Mouse (Mus musculus) ES-Bruce4 (cell line): ENCODE data around the gene Elovl6. TPM values are rescaled to one million over a fixed set of nuclear protein-coding genes. Genes with fewer than 3 reads are reported as not detected.

Experiments
- H3K27ac ChIP-seq: 2 replicates; pipeline ENCODE4 v1.5.1; 2012; ENCODE audit warnings: low read length, inconsistent platforms; ENCODE audit not compliant: insufficient read depth
- H3K27me3 ChIP-seq: 2 replicates; pipeline ENCODE4 v1.6.1; 2012; ENCODE audit warnings: mild to moderate bottlenecking, low read length, inconsistent platforms; ENCODE audit not compliant: control insufficient read depth, poor library complexity, insufficient read depth, severe bottlenecking
- H3K36me3 ChIP-seq: 2 replicates; pipeline ENCODE4 v1.6.1; 2012; ENCODE audit warnings: inconsistent platforms, mild to moderate bottlenecking, low read length, moderate library complexity; ENCODE audit not compliant: control insufficient read depth, poor library complexity, insufficient read depth, severe bottlenecking
- H3K4me1 ChIP-seq: one replicate; pipeline ENCODE4 v1.8.1; 2011; ENCODE audit warnings: low read length; ENCODE audit not compliant: control insufficient read depth, insufficient read depth
- H3K4me3 ChIP-seq: 2 replicates; pipeline ENCODE4 v1.5.1; 2011; ENCODE audit warnings: low read depth, mild to moderate bottlenecking, low read length
- H3K9ac ChIP-seq: 2 replicates; pipeline ENCODE4 v1.6.1; 2012; ENCODE audit warnings: low read depth, mild to moderate bottlenecking, inconsistent platforms; ENCODE audit not compliant: poor library complexity, severe bottlenecking
- H3K9me3 ChIP-seq: replicated peaks from 2 replicates; pipeline ENCODE4 v1.6.1; 2012; ENCODE audit warnings: mild to moderate bottlenecking, low read length, inconsistent platforms; ENCODE audit not compliant: control insufficient read depth, poor library complexity, insufficient read depth, severe bottlenecking
- CTCF ChIP-seq: IDR thresholded peaks from one replicate; pipeline ENCODE4 v1.8.1; 2011; ENCODE audit warnings: low read depth, low read length
- EP300 ChIP-seq: IDR thresholded peaks from 2 replicates; pipeline ENCODE4 v1.6.1; 2011; ENCODE audit warnings: low read depth, low read length; ENCODE audit not compliant: insufficient read depth
- POLR2A ChIP-seq: IDR thresholded peaks from one replicate; pipeline ENCODE4 v1.8.1; 2011; ENCODE audit warnings: low read length; ENCODE audit not compliant: insufficient read depth
- polyA plus RNA-seq: library from polyadenylated mRNA; stranded (reverse); fragments of >200 nt; gene quantifications from 2 replicates; pipeline ENCODE4 v1.2.4, GENCODE M21; 2011; ENCODE audit warnings: low read depth; ENCODE audit not compliant: missing spikeins, insufficient read depth, insufficient read length

The Elovl6 gene
- polyA plus RNA-seq, 1 experiment = 124 TPM

GRCm38 (mm10) chr3:129613756-129614155 lies 81.6 kb downstream of the Elovl6 start:
- TF ChIP-seq EP300 (no peak), POLR2A (no peak), CTCF (no peak)
- Histone ChIP-seq H3K9ac (no peak overlapping the region), H3K27me3 (no peaks in the 10 kb centered on the region), H3K9me3 (no peaks in the 10 kb centered on the region), H3K27ac (no peak overlapping the region), H3K36me3 (peaks cover 41% of the 10 kb centered on the region), H3K4me3 (no peak overlapping the region), H3K4me1 (peaks cover 2% of the 10 kb centered on the region)

GRCm38 (mm10) chr3:129614216-129614615 lies 82.1 kb downstream of the Elovl6 start:
- H3K4me3 ChIP-seq = no peak overlapping the region
- H3K36me3 ChIP-seq = peaks cover 44% of the 10 kb centered on the region
- H3K27ac ChIP-seq = no peak overlapping the region
- H3K9me3 ChIP-seq = no peaks in the 10 kb centered on the region
- TF ChIP-seq EP300 = no peak
- TF ChIP-seq POLR2A = no peak
- no peak for TF ChIP-seq CTCF
- H3K9ac ChIP-seq = no peak overlapping the region
- no peaks in the 10 kb centered on the region for H3K27me3 ChIP-seq
- H3K4me1 ChIP-seq = peaks cover 2% of the 10 kb centered on the region

GRCm38 (mm10) chr3:129617450-129617849 lies 85.3 kb downstream of the Elovl6 start:
- peaks cover 42% of the 10 kb centered on the region for H3K36me3 ChIP-seq
- no peak overlapping the region for H3K9ac ChIP-seq
- H3K4me3 ChIP-seq = no peak overlapping the region
- H3K27ac ChIP-seq = no peak overlapping the region
- no peak for TF ChIP-seq CTCF
- TF ChIP-seq POLR2A = no peak
- TF ChIP-seq EP300 = no peak
- peaks cover 2% of the 10 kb centered on the region for H3K4me1 ChIP-seq
- no peaks in the 10 kb centered on the region for H3K9me3 ChIP-seq
- H3K27me3 ChIP-seq = no peaks in the 10 kb centered on the region

- TF ChIP-seq EP300 (no peak), POLR2A (no peak), CTCF (no peak)
- H3K36me3 ChIP-seq = peaks cover 37% of the 10 kb centered on the region
- H3K9me3 ChIP-seq = no peaks in the 10 kb centered on the region
- H3K4me3 ChIP-seq = no peak overlapping the region
- no peak overlapping the region for H3K9ac ChIP-seq
- H3K4me1 ChIP-seq = peaks cover 2% of the 10 kb centered on the region
- no peak overlapping the region for H3K27ac ChIP-seq
- H3K27me3 ChIP-seq = no peaks in the 10 kb centered on the region
Observed at GRCm38 (mm10) chr3:129619194-129619775, 87.1 kb downstream of the Elovl6 start.

GRCm38 (mm10) chr3:129620802-129621201 lies 88.6 kb downstream of the Elovl6 start:
- peaks cover 2% of the 10 kb centered on the region for H3K4me1 ChIP-seq
- no peak overlapping the region for H3K27ac ChIP-seq
- no peak overlapping the region for H3K4me3 ChIP-seq
- no peaks in the 10 kb centered on the region for H3K9me3 ChIP-seq
- H3K27me3 ChIP-seq = no peaks in the 10 kb centered on the region
- H3K9ac ChIP-seq = no peak overlapping the region
- TF ChIP-seq EP300 (no peak), POLR2A (no peak), CTCF (no peak)
- H3K36me3 ChIP-seq = peaks cover 36% of the 10 kb centered on the region

GRCm38 (mm10) chr3:129621255-129621654 lies 89.1 kb downstream of the Elovl6 start:
- TF ChIP-seq EP300 (no peak), POLR2A (no peak), CTCF (no peak)
- no peaks in the 10 kb centered on the region for H3K9me3 ChIP-seq
- no peak overlapping the region for H3K9ac ChIP-seq
- no peak overlapping the region for H3K27ac ChIP-seq
- peaks cover 2% of the 10 kb centered on the region for H3K4me1 ChIP-seq
- no peak overlapping the region for H3K4me3 ChIP-seq
- no peaks in the 10 kb centered on the region for H3K27me3 ChIP-seq
- peaks cover 35% of the 10 kb centered on the region for H3K36me3 ChIP-seq
